Mouse (Mus musculus): ENCODE measurements around the gene Lrrc1. TPM values are rescaled to one million over a fixed set of nuclear protein-coding genes. Genes with fewer than 3 reads are reported as not detected.

Lrrc1 gene
- polyA plus RNA-seq, 1 experiment from 2014 or later = 11.7 TPM

- WGBS = 88% methylated on average over 4 of the region's 4 CpGs
- Histone ChIP-seq H3K27ac (replicated peaks; ENCODE audit: low read depth, low read length) (no peak overlapping the region), H3K36me3 (replicated peaks; ENCODE audit: control insufficient read depth, insufficient read depth, low read depth, low read length) (no peaks in the 10 kb centered on the region; the same call in 1 of the 2 replicates), H3K27me3 (ENCODE audit: control insufficient read depth, insufficient read depth, low read length) (no peaks in the 10 kb centered on the region), H3K4me2 (ENCODE audit: low read depth, low read length) (no peak overlapping the region), H3K4me1 (ENCODE audit: control insufficient read depth, insufficient read depth, low read length) (peaks cover under 1% of the 10 kb centered on the region; the same call in 1 of the 2 replicates), H3K9ac (replicated peaks; ENCODE audit: low read length) (no peak overlapping the region), H3K9me3 (replicated peaks; ENCODE audit: control insufficient read depth, low read length) (no peaks in the 10 kb centered on the region), H3K4me3 (ENCODE audit: low read depth, low read length) (no peak overlapping the region)
- no peak for DNase-seq (ENCODE audit: low spot score)
- ATAC-seq (replicated peaks; ENCODE audit: insufficient number of reproducible peaks, low FRiP score, low TSS enrichment, low read depth) = no peak
These were observed 111.2 kb downstream of the Lrrc1 start for GRCm38 (mm10) chr9:77433476-77433875.

DNA sequence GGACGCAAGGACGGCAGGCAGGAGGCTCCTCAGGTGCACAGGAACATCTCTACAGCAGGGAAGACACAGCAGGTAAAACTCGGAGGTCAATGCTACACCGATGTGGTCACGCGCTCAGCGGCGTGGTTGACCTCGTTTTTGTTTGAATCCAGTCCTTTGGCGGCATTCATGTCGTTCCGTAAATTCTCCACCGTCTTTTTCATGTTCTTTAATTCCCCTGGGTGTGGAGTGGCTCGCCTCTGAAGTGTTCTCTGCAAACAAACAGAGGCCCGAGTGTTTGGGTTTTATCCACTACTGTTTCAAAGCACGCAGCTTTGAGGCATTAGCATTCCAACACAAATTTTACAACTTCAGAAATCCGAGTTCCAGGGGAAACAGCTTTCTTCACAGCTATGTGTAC, 112.6 kb downstream of the Lrrc1 start:
- no peaks in the 10 kb centered on the region for H3K27me3 ChIP-seq (ENCODE audit: control insufficient read depth, insufficient read depth, low read length)
- H3K9ac ChIP-seq (replicated peaks; ENCODE audit: low read length) = no peak overlapping the region
- H3K4me3 ChIP-seq (ENCODE audit: low read depth, low read length) = no peak overlapping the region
- H3K36me3 ChIP-seq (replicated peaks; ENCODE audit: control insufficient read depth, insufficient read depth, low read depth, low read length) = no peaks in the 10 kb centered on the region; the same call in 1 of the 2 replicates
- 68% methylated on average over 17 of the region's 17 CpGs for WGBS
- DNase-seq (ENCODE audit: low spot score) (no peak), ATAC-seq (replicated peaks; ENCODE audit: insufficient number of reproducible peaks, low FRiP score, low TSS enrichment, low read depth) (no peak)
- H3K4me2 ChIP-seq (ENCODE audit: low read depth, low read length) = no peak overlapping the region
- H3K9me3 ChIP-seq (replicated peaks; ENCODE audit: control insufficient read depth, low read length) = no peaks in the 10 kb centered on the region
- H3K4me1 ChIP-seq (ENCODE audit: control insufficient read depth, insufficient read depth, low read length) = peaks cover 6% of the 10 kb centered on the region; the same call in 1 of the 2 replicates
- no peak overlapping the region for H3K27ac ChIP-seq (replicated peaks; ENCODE audit: low read depth, low read length)

- Histone ChIP-seq H3K36me3 (replicated peaks; ENCODE audit: control insufficient read depth, insufficient read depth, low read depth, low read length) (no peaks in the 10 kb centered on the region; the same call in 1 of the 2 replicates), H3K9ac (replicated peaks; ENCODE audit: low read length) (no peak overlapping the region), H3K27me3 (ENCODE audit: control insufficient read depth, insufficient read depth, low read length) (no peaks in the 10 kb centered on the region), H3K27ac (replicated peaks; ENCODE audit: low read depth, low read length) (no peak overlapping the region), H3K4me1 (ENCODE audit: control insufficient read depth, insufficient read depth, low read length) (peaks cover 6% of the 10 kb centered on the region; the same call in 1 of the 2 replicates), H3K4me3 (ENCODE audit: low read depth, low read length) (no peak overlapping the region), H3K4me2 (ENCODE audit: low read depth, low read length) (no peak overlapping the region), H3K9me3 (replicated peaks; ENCODE audit: control insufficient read depth, low read length) (no peaks in the 10 kb centered on the region)
- ATAC-seq (replicated peaks; ENCODE audit: insufficient number of reproducible peaks, low FRiP score, low TSS enrichment, low read depth) (no peak), DNase-seq (ENCODE audit: low spot score) (no peak)
- WGBS = 82% methylated on average over 9 of the region's 9 CpGs
These were observed 114.1 kb downstream of the Lrrc1 start for GRCm38 (mm10) chr9:77430413-77431087.

- Histone ChIP-seq H3K27me3 (ENCODE audit: control insufficient read depth, insufficient read depth, low read length) (no peaks in the 10 kb centered on the region), H3K27ac (replicated peaks; ENCODE audit: low read depth, low read length) (no peak overlapping the region), H3K9ac (replicated peaks; ENCODE audit: low read length) (no peak overlapping the region), H3K9me3 (replicated peaks; ENCODE audit: control insufficient read depth, low read length) (no peaks in the 10 kb centered on the region), H3K36me3 (replicated peaks; ENCODE audit: control insufficient read depth, insufficient read depth, low read depth, low read length) (no peaks in the 10 kb centered on the region; the same call in 1 of the 2 replicates), H3K4me1 (ENCODE audit: control insufficient read depth, insufficient read depth, low read length) (peaks cover 6% of the 10 kb centered on the region; the same call in 1 of the 2 replicates), H3K4me2 (ENCODE audit: low read depth, low read length) (no peak overlapping the region), H3K4me3 (ENCODE audit: low read depth, low read length) (no peak overlapping the region)
- 66% methylated on average over 11 of the region's 11 CpGs for WGBS
- DNase-seq (ENCODE audit: low spot score) (no peak), ATAC-seq (replicated peaks; ENCODE audit: insufficient number of reproducible peaks, low FRiP score, low TSS enrichment, low read depth) (no peak)
These were observed 115.2 kb downstream of the Lrrc1 start for GRCm38 (mm10) chr9:77429230-77430015.

DNA sequence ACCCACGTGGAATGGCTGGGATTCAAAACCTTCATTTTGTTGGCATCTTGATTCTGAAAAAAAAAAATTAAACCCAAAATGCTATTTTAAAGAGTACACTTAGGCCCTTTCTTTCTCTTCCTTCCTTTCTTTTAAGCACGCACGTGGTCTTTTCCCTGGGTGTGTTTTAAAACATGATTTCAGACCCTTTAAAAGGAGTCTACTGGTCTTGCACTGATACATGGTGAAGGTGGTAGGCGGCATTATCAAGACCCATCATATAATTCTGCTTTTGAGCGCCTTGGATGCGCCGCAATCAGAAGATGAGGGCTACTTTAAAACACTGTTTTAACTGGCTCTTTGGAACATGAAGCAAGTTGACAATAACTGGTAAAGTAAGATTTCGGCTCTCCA, 115.9 kb downstream of the Lrrc1 start:
- Histone ChIP-seq H3K4me1 (ENCODE audit: control insufficient read depth, insufficient read depth, low read length) (peaks cover 6% of the 10 kb centered on the region; the same call in 1 of the 2 replicates), H3K4me3 (ENCODE audit: low read depth, low read length) (no peak overlapping the region), H3K36me3 (replicated peaks; ENCODE audit: control insufficient read depth, insufficient read depth, low read depth, low read length) (no peaks in the 10 kb centered on the region; the same call in 1 of the 2 replicates), H3K9ac (replicated peaks; ENCODE audit: low read length) (no peak overlapping the region), H3K9me3 (replicated peaks; ENCODE audit: control insufficient read depth, low read length) (no peaks in the 10 kb centered on the region), H3K4me2 (ENCODE audit: low read depth, low read length) (no peak overlapping the region), H3K27ac (replicated peaks; ENCODE audit: low read depth, low read length) (no peak overlapping the region), H3K27me3 (ENCODE audit: control insufficient read depth, insufficient read depth, low read length) (no peaks in the 10 kb centered on the region)
- no peak for DNase-seq (ENCODE audit: low spot score)
- no peak for ATAC-seq (replicated peaks; ENCODE audit: insufficient number of reproducible peaks, low FRiP score, low TSS enrichment, low read depth)
- 87% methylated on average over 8 of the region's 8 CpGs for WGBS

GRCm38 (mm10) chr9:77428115-77428747, 116.4 kb downstream of the Lrrc1 start:
- Histone ChIP-seq H3K27ac (replicated peaks; ENCODE audit: low read depth, low read length) (peak overlapping the region; percentile 59), H3K9ac (replicated peaks; ENCODE audit: low read length) (no peak overlapping the region; the same call in 1 of the 2 replicates), H3K4me3 (ENCODE audit: low read depth, low read length) (no peak overlapping the region), H3K36me3 (replicated peaks; ENCODE audit: control insufficient read depth, insufficient read depth, low read depth, low read length) (no peaks in the 10 kb centered on the region; the same call in 1 of the 2 replicates), H3K27me3 (ENCODE audit: control insufficient read depth, insufficient read depth, low read length) (no peaks in the 10 kb centered on the region), H3K4me1 (ENCODE audit: control insufficient read depth, insufficient read depth, low read length) (peaks cover 6% of the 10 kb centered on the region; the same call in 1 of the 2 replicates), H3K4me2 (ENCODE audit: low read depth, low read length) (no peak overlapping the region), H3K9me3 (replicated peaks; ENCODE audit: control insufficient read depth, low read length) (no peaks in the 10 kb centered on the region)
- peak; percentile 47 for DNase-seq (ENCODE audit: low spot score)
- 38% methylated on average over 14 of the region's 14 CpGs for WGBS
- ATAC-seq (replicated peaks; ENCODE audit: insufficient number of reproducible peaks, low FRiP score, low TSS enrichment, low read depth) = no peak

- WGBS = 27% methylated on average over 23 of the region's 23 CpGs
- H3K27ac ChIP-seq (replicated peaks; ENCODE audit: low read depth, low read length) = peak overlapping the region; percentile 59
- H3K4me3 ChIP-seq (ENCODE audit: low read depth, low read length) = no peak overlapping the region
- no peaks in the 10 kb centered on the region for H3K27me3 ChIP-seq (ENCODE audit: control insufficient read depth, insufficient read depth, low read length)
- no peaks in the 10 kb centered on the region for H3K9me3 ChIP-seq (replicated peaks; ENCODE audit: control insufficient read depth, low read length)
- DNase-seq (ENCODE audit: low spot score) = peak; percentile 71
- H3K36me3 ChIP-seq (replicated peaks; ENCODE audit: control insufficient read depth, insufficient read depth, low read depth, low read length) = no peaks in the 10 kb centered on the region; the same call in 1 of the 2 replicates
- peaks cover 6% of the 10 kb centered on the region; the same call in 1 of the 2 replicates for H3K4me1 ChIP-seq (ENCODE audit: control insufficient read depth, insufficient read depth, low read length)
- peak; percentile 88 for ATAC-seq (replicated peaks; ENCODE audit: insufficient number of reproducible peaks, low FRiP score, low TSS enrichment, low read depth)
- H3K4me2 ChIP-seq (ENCODE audit: low read depth, low read length) = peak overlapping the region; percentile 13; the same call in 1 of the 2 replicates
- H3K9ac ChIP-seq (replicated peaks; ENCODE audit: low read length) = no peak overlapping the region
These were observed 117.2 kb downstream of the Lrrc1 start for GRCm38 (mm10) chr9:77427292-77428114.
